Mouse (Mus musculus): ENCODE data around the gene Rpl7l1.

DNA sequence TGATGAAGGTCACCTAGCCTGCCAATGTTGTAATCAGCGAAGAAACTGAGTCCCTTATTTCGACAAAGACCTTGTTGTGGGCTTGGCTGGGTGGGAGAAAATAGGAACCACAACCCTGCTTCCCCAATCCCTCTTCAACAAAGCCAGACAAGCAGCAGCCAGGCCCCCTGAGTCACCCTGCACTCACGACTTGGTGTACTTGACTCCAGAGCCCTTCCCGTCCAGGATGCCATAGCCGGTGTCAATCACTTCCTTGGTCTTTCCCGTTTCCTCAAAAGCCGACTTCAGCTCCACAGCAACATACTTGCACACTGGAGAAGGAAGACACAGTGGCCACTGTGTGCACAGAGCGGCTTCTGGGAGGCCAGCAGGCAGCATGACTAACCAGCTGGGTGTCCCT, 35.2 kb downstream of the Rpl7l1 start:
- no peak for TF ChIP-seq CTCF (IDR thresholded peaks at IDR 0.05; ENCODE audit: extremely low read depth, insufficient read depth, insufficient read length, insufficient replicate concordance)
- TF ChIP-seq POLR2A (IDR thresholded peaks at IDR 0.05; ENCODE audit: low read depth, low read length): no peak
